Mouse (Mus musculus) layer of hippocampus, adult 8-10 months (tissue): ENCODE data around the gene Letm1. TPM values are rescaled to one million over a fixed set of nuclear protein-coding genes. Genes with fewer than 3 reads are reported as not detected.

Experiments
- DNase-seq, 2 experiments: peaks; one replicate each; pipeline ENCODE4 v3.0.0; 2022; ENCODE audit warnings: low spot score in 2 of 2
- total RNA-seq, 4 experiments: library from RNA; stranded (reverse); gene quantifications; 2 replicates each; pipeline ENCODE4 v1.2.4; 2022

The Letm1 gene
- total RNA-seq: 100 to 1,000 TPM in 1 of 4 experiments, 10 to 100 TPM in 3; 86.6 to 101 (median 92.9) TPM

DNA sequence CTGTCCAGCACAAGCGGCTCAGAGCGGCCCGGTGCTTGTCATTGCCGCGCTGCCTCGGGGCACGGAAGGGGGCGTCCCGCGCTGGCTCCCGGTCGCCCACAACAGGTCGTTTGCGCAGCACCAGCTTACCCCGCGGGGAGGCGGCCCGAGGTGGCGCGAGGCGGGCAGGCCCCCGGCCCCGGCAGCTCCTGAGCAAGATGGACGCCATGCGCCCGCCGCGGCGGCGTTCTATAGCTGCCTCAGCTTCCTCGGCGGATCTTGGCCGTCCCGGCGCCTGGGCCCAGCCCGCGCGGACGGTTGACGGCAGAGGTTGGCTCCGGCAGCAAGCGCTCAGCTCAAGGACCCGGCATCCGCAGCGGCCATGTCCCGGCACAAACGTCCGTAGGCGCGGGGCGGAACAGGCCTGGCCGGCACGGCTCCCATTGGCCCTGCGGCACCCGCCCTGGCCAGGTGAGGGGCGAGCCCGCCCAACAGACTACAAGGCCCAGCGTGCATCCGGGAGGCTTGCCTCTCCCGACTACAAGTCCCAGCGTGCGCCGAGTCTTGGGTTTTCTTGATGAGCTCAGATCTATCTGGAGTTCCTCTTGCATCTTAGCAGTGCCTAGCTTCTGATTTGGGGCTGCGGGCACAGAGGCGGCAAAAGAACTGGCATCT lies at the start of gene Letm1:
Gene Letm1, minus strand, starts transcription at position 473 of the 654 bp plus-strand sequence.
- peak; percentile 95 to 96 for DNase-seq

DNA sequence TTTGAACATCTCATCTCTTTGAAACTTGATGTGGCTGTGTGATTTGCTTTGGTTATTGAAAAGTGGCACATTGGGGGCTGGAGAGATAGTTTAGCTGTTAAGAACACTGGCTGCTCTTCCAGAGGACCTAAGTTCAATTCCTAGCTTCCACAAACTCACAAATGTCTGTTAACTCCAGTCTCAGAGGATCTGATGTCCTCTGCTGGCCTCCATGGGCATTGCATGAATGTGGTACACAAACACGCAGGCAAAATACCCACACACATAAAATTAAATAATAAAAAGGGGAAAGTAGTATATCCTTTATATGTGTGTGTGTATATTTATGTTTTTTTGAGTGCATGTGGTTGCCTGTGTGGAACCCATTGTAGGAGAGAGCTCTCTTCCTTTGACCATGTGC lies 48.2 kb upstream of the Letm1 start:
- DNase-seq: no peak

DNA sequence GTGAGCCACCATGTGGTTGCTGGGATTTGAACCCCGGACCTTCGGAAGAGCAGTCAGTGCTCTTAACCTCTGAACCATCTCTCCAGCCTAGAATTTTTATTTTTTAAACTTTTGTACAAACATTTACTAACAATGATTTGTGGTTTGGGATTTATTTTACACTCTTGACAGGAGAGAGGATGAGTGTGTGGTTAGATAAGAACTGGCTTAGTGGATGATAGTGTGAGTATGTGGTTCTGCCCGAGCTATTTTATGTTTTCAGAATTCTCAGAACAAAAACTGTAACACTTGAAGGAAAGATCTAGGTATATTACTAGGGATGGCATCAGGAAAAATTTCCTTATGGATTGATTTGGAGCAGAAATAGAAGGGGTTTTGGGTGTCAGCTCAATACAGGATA lies 47.3 kb upstream of the Letm1 start:
- no peak for DNase-seq

DNA sequence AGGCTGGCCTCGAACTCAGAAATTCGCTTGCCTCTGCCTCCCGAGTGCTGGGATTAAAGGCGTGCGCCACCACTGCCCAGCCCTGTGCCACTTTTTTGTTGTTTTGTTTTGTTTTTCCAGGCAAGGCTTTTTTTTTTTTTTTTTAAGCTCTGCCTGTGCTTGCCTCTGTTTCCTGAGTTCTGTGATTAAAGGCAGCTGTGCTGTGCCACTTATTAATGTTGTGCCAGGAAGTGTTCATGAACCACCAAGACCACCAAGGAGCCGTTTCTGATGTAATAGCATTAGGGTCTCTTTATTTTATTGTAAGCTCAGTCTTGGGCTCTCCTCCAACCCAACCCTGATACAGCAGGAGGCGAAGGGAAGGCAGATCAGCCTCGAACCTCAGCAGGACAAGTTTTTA lies 45.5 kb upstream of the Letm1 start:
- DNase-seq: no peak

GRCm38 (mm10) chr5:33826001-33826400 lies 43.4 kb upstream of the Letm1 start:
- no peak for DNase-seq

GRCm38 (mm10) chr5:33822456-33822855 lies 39.8 kb upstream of the Letm1 start:
- DNase-seq: no peak

GRCm38 (mm10) chr5:33821901-33822427 lies 39.3 kb upstream of the Letm1 start:
- no peak for DNase-seq

GRCm38 (mm10) chr5:33820733-33821621 lies 38.4 kb upstream of the Letm1 start:
- peak in 1 of 2 experiments; percentile 19 for DNase-seq

- peak; percentile 78 to 91 for DNase-seq
These were observed 37.5 kb upstream of the Letm1 start, which contains the start of gene Nsd2 for GRCm38 (mm10) chr5:33819876-33820732. Gene Nsd2 (plus strand): TSS chr5:33820725.

DNA sequence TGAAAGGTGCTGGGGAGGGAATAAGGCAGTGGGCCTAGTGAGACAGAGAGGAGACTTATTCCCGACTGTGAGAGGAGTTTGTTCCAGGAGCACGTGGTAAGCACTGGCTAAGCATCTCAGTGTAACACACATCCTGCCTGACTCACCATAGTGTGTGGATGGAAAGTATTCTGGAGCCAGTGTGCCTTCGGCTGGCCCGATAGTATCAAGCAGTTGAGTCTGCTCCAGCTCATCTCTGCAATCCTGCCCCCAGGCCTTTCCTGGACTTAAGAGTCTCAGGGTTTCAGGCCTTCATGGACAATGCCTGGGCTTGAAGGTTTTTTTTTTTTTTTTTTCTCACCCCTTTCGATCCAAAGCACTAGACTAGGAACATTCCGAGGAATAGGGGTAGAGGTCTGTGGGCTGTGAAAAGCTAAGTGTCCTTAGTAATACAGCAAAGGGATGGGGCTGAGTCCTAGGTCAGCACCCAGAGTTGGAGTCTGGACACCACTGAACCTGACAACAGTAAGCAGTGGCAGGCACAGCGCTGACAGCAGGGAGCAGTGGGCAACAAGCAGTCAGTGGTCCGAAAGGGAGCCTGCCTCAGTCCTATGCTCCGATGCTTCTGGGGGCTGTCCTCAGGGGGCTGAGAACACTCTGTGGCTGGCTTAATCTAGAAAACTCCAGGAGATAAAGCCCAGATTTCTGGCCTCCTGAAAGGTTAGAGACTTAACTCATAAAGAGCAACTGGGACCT lies 36.7 kb upstream of the Letm1 start:
- DNase-seq: peak; percentile 26 to 30

DNA sequence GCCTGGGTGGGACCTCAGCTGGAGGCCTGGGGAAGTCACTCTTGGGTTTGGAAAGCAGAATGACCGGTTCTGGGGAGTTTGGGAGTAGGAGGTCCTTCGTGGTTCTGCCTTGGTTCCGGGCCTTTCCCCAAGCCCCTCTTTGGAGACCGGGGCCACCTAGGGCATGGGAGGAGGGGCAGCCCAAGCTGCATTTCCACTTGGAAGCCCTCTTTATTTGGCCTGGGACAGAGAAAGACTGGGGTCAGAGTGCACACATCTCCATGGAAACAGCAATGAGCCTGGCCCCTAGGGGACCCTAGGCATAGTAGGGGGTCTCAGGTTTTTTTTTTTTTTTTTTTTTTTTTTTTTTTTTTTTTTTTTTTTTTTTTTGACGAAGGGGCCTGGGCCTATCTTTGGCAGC lies 35.5 kb upstream of the Letm1 start:
- DNase-seq: no peak

DNA sequence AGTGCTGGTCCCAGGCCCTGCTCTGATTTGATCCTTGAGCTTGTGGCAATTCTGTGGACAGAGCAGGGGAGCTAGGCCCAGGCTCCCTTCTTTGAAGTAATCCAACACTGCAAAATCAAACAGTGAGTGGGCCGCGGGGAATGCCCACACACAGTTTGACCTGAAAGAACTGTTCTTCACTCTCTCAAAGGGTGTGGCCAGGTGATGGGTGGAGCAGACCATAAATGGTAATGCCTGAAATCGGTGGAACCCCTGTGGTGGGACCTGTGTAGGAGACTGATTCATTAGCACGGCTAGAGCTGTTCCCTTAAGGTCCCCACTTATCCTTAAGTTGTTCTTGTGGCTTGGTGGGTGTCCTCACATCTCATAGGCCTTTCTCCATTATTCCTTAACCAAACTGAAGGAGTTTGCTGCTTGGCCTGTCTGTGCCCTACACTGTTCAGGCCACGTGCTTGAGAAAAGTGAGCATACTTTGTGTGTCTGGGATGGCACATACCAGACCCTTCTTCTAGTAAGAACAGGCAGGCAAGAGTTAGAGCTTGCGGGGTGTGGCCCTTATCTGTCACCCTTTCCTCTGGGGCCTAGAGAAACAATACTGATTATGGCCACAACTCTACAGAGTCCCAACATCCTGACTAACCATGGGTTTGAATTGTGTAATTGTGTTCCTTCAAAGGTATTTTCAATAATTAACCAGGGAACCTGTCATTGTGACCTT lies 33.5 kb upstream of the Letm1 start:
- no peak for DNase-seq

- no peak for DNase-seq
These were observed 28.9 kb upstream of the Letm1 start for GRCm38 (mm10) chr5:33811519-33811918.

DNA sequence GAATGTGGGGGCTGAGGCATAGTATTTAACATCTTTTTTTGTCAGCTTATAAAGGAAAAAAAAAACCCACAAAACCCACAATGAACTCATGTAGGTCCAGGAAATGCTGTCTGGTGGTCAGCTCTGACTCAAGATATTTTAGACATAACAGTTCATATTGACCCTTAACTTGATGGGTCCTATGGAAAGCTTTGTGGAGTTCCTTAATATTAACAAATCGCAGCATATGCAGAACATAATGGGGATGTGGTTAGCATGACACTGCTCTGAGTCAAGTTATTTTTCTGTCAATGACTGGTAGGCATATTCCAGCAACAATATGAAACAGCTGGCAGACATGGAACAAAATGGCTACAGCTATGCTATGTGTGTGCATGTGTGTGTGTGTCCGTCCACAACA lies 20.7 kb upstream of the Letm1 start:
- no peak for DNase-seq

- DNase-seq: no peak
These were observed 9.5 kb upstream of the Letm1 start for GRCm38 (mm10) chr5:33791912-33792643.

DNA sequence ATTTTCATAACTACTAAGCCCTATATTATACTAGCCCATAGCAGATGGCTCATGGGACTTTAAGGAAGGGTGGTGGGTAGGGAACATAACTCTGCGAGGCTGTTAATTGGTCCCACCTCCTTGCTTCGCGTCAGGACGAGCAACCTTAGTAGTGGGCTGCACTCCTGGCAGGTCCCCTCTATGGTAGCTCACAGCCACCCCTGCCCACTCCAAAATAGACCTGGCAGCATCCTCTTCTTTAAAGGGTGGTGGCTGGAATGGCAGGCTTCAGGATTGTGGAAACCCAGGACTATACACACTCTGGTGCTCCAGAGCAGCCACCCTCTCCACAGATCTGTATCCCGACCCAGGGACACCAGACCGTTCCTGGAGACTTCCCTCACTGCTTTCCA lies 378 bp upstream of the Letm1 start:
- DNase-seq: no peak

GRCm38 (mm10) chr5:33781964-33782344 lies 663 bp downstream of the Letm1 start:
- no peak for DNase-seq

DNA sequence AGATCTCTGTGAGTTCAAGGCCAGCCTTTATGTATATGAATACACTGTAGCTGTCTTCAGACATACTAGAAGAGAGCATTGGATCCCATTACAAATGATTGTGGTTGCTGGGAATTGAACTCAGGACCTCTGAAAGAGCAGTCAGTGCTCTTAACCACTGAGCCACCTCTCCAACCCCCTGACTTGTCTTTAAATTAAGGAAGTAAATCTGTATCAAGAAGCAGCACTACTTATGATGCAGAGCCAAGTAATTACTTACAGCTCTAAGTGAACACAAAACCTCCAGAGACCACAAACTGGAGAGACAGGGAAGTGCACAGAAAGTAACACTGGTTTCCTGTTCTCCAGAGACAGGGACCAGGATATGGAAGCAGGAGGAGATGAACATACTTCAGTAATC lies 5.4 kb downstream of the Letm1 start:
- DNase-seq: no peak

DNA sequence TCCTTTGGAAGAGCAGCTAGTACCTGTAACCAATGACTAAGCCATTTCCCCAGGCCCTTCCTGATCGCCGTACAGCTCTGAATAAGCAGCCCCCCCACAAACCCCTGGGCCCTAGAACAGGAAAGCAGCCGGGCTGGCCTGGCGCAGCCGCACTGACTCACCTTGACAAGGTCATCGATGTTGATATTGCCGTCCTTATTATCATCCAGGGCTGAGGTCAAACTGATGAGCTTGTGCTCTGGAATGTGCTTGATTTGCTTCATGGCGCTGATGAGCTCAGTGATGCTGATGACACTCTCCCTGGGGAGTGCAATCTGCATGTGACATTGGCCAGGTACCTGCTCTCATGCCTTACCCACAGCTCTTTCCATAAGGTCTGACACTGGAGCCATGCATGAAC lies 39.1 kb downstream of the Letm1 start:
- DNase-seq: no peak
